In the genomic region with DNA sequence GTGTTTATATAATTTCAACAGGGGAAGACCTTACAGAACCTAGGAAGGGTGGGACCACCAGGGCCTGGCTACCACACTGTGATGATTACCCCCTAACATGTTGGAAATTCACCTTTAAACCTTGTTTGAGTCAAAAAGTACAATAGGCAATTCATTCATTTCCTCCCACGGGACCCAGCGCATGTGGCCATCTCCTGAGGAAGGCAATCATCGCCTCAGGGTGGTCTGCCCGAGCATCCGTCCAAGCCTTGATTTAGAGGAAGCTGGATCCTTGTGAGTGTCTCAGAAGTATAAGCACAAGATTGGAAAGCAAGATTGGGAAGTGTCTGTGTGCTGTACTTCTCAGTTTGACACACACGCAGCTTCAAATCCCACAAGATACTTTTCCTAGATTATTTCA, we compare ENCODE assay signal across 15 mouse cellular contexts.
DNase-seq lines count a peak whose midpoint lies in the region; ATAC-seq and TF ChIP-seq lines count a peak whose summit lies in the region.
"Had no signal": no experiment of that assay in that cellular context is flagged by ENCODE, and none has a peak within 500 bp of the region (broad histone marks: within the 10 kb centered on the region; RNA-seq: fewer than 3 reads in every experiment).

No protein-coding gene starts in this region.

- no peak overlapping the region for H3K4me2 ChIP-seq in neural tube, embryonic 11.5 days (ENCODE audit: low read depth)
- no peak overlapping the region for H3K4me2 ChIP-seq in neural tube, embryonic 15.5 days
- H3K4me2 ChIP-seq: hindbrain, embryonic 14.5 days; midbrain, embryonic 13.5 days; stomach, embryonic 15.5 days had no signal

- H3K4me1 ChIP-seq in heart, adult 2 months (ENCODE audit: control insufficient read depth, insufficient read depth, low read length): peaks cover 3% of the 10 kb centered on the region
- peaks cover 11% of the 10 kb centered on the region; the same call in 1 of the 2 replicates for H3K4me1 ChIP-seq in heart, embryonic 10.5 days
- H3K4me1 ChIP-seq in neural tube, embryonic 11.5 days (ENCODE audit: control insufficient read depth, insufficient read depth, low read length): no peaks in the 10 kb centered on the region
- H3K4me1 ChIP-seq in neural tube, embryonic 15.5 days: no peaks in the 10 kb centered on the region
- H3K4me1 ChIP-seq: midbrain, embryonic 13.5 days; stomach, embryonic 15.5 days had no signal

- no peak overlapping the region for H3K4me3 ChIP-seq in heart, adult 2 months
- H3K4me3 ChIP-seq in heart, embryonic 10.5 days: no peak overlapping the region
- no peak overlapping the region for H3K4me3 ChIP-seq in neural tube, embryonic 11.5 days (ENCODE audit: low read depth, low read length)
- H3K4me3 ChIP-seq in neural tube, embryonic 15.5 days (replicated peaks): no peak overlapping the region
- H3K4me3 ChIP-seq: midbrain, embryonic 13.5 days; stomach, embryonic 15.5 days had no signal

- DNase-seq in heart, adult 2 months: peak; percentile 40 to 66
- no peak for DNase-seq in heart, embryonic 10.5 days (ENCODE audit: low spot score)
- DNase-seq in neural tube, embryonic 11.5 days (ENCODE audit: low spot score): peak; percentile 16
- peak; percentile 39 for DNase-seq in heart, postnatal 4 days
- DNase-seq in retina, postnatal 1 day: no peak
- DNase-seq in retina, embryonic 14.5 days (ENCODE audit: low spot score): no peak
- DNase-seq: adrenal gland, postnatal 14 days; cerebellum, postnatal 25 days; forebrain, postnatal 0 days; liver, postnatal 0 days had no signal

- TF ChIP-seq CTCF in heart, adult 2 months (IDR thresholded peaks at IDR 0.05): no peak

- peak overlapping the region; percentile 47 for H3K27ac ChIP-seq in heart, adult 2 months
- no peak overlapping the region for H3K27ac ChIP-seq in heart, embryonic 10.5 days
- no peak overlapping the region for H3K27ac ChIP-seq in neural tube, embryonic 11.5 days (ENCODE audit: low read depth, low read length)
- H3K27ac ChIP-seq in neural tube, embryonic 15.5 days (replicated peaks): no peak overlapping the region
- H3K27ac ChIP-seq: hindbrain, embryonic 14.5 days; midbrain, embryonic 13.5 days; stomach, embryonic 15.5 days had no signal

- WGBS in heart, adult 2 months: 44% methylated on average over 6 of the region's 6 CpGs
- 55% methylated on average over 6 of the region's 6 CpGs for WGBS in heart, embryonic 10.5 days
- 58% methylated on average over 6 of the region's 6 CpGs for WGBS in neural tube, embryonic 11.5 days
- 77% methylated on average over 6 of the region's 6 CpGs for WGBS in neural tube, embryonic 15.5 days

- H3K27me3 ChIP-seq in heart, adult 2 months (ENCODE audit: control insufficient read depth, insufficient read depth, low read length): no peaks in the 10 kb centered on the region
- no peaks in the 10 kb centered on the region for H3K27me3 ChIP-seq in heart, embryonic 10.5 days (ENCODE audit: insufficient read depth, poor library complexity, severe bottlenecking)
- H3K27me3 ChIP-seq in neural tube, embryonic 11.5 days (ENCODE audit: control insufficient read depth, insufficient read depth, low read length): no peaks in the 10 kb centered on the region
- no peaks in the 10 kb centered on the region for H3K27me3 ChIP-seq in neural tube, embryonic 15.5 days (replicated peaks)
- H3K27me3 ChIP-seq: midbrain, embryonic 13.5 days; stomach, embryonic 15.5 days had no signal

- H3K9me3 ChIP-seq in heart, embryonic 10.5 days: no peaks in the 10 kb centered on the region
- H3K9me3 ChIP-seq in neural tube, embryonic 11.5 days (ENCODE audit: control insufficient read depth, low read length): no peaks in the 10 kb centered on the region
- H3K9me3 ChIP-seq in neural tube, embryonic 15.5 days (replicated peaks): no peaks in the 10 kb centered on the region
- H3K9me3 ChIP-seq: midbrain, embryonic 13.5 days; stomach, embryonic 15.5 days had no signal

- no peak for ATAC-seq in neural tube, embryonic 11.5 days (ENCODE audit: insufficient read depth, low FRiP score, low TSS enrichment)
- ATAC-seq in neural tube, embryonic 15.5 days (ENCODE audit: low FRiP score): no peak
- no peak for ATAC-seq in cerebellum, adult (ENCODE audit: insufficient number of reproducible peaks, low FRiP score, low TSS enrichment)
- ATAC-seq: forebrain, postnatal 0 days; liver, postnatal 0 days; midbrain, embryonic 13.5 days had no signal

- peak; percentile 95 for TF ChIP-seq EP300 in heart, adult 2 months (IDR thresholded peaks at IDR 0.05; ENCODE audit: insufficient read depth, low read depth, low read length)

- H3K36me3 ChIP-seq in heart, adult 2 months (ENCODE audit: control insufficient read depth, insufficient read depth, low read length): peaks cover 2% of the 10 kb centered on the region
- no peaks in the 10 kb centered on the region for H3K36me3 ChIP-seq in heart, embryonic 10.5 days
- H3K36me3 ChIP-seq in neural tube, embryonic 11.5 days (ENCODE audit: control insufficient read depth, insufficient read depth, low read length): no peaks in the 10 kb centered on the region
- H3K36me3 ChIP-seq in neural tube, embryonic 15.5 days: no peaks in the 10 kb centered on the region
- H3K36me3 ChIP-seq: midbrain, embryonic 13.5 days; stomach, embryonic 15.5 days had no signal

- peak; percentile 49; the same call in 1 of the 2 replicates for TF ChIP-seq POLR2A in heart, adult 2 months (IDR thresholded peaks at IDR 0.05; ENCODE audit: insufficient read depth, low read depth, low read length)

- intact Hi-C loops in heart, adult 2 months (cut with DNase I): loop anchor here (1.0 to 5.0 kb wide), 3 partner anchors 9 to 332 kb away; no protein-coding TSS in a partner anchor

- no peak overlapping the region for H3K9ac ChIP-seq in heart, adult 2 months (ENCODE audit: low read depth, low read length)
- H3K9ac ChIP-seq in neural tube, embryonic 11.5 days (ENCODE audit: low read length): no peak overlapping the region
- H3K9ac ChIP-seq in neural tube, embryonic 15.5 days (replicated peaks): no peak overlapping the region
- H3K9ac ChIP-seq: forebrain, postnatal 0 days; hindbrain, embryonic 14.5 days; liver, postnatal 0 days; midbrain, embryonic 13.5 days; stomach, embryonic 15.5 days had no signal

- no peaks in the 10 kb centered on the region for H3K79me2 ChIP-seq in heart, adult 2 months (replicated peaks; ENCODE audit: control insufficient read depth, insufficient read depth, low read length)

Comparison
In these comparisons a context has a peak if more than half of its experiments do, and no peak if none do; other contexts are left out.
1. DNase-seq: peak in heart, adult 2 months (2 of 2), neural tube, embryonic 11.5 days (single experiment) and heart, postnatal 4 days (single experiment); none in heart, embryonic 10.5 days (single experiment), retina, postnatal 1 day (single experiment) and retina, embryonic 14.5 days (single experiment).